Mouse (Mus musculus) MEL (cell line): ENCODE measurements around the gene Gtdc1. TPM values are rescaled to one million over a fixed set of nuclear protein-coding genes. Genes with fewer than 3 reads are reported as not detected.

Experiments used
- DNase-seq: peaks from one replicate; pipeline ENCODE4 v3.0.0; 2011; ENCODE audit warnings: low read depth, low spot score
- H3K27ac ChIP-seq: 2 replicates; pipeline ENCODE4 v1.5.1; 2012; ENCODE audit warnings: low read depth, mild to moderate bottlenecking, control low read depth, low read length, moderate library complexity; ENCODE audit not compliant: control insufficient read depth
- H3K27me3 ChIP-seq, 2 experiments: fragments of 150-350 bp in 1 of 2; sonication (generic) in 1 of 2; 2 replicates each; pipeline ENCODE4 v1.6.1; 2012; ENCODE audit warnings: low read length in 2 of 2, mild to moderate bottlenecking in 2 of 2, improper control_type of control experiment in 1 of 2, moderate library complexity in 1 of 2; ENCODE audit not compliant: insufficient read depth in 2 of 2, control insufficient read depth in 1 of 2
- H3K36me3 ChIP-seq, 2 experiments: 2 replicates each; pipeline ENCODE4 v1.6.1; 2012 to 2014; ENCODE audit warnings: low read length in 2 of 2, improper control_type of control experiment in 1 of 2, inconsistent platforms in 1 of 2, mild to moderate bottlenecking in 1 of 2; ENCODE audit not compliant: insufficient read depth in 2 of 2, control insufficient read depth in 1 of 2
- H3K4me1 ChIP-seq, 2 experiments: fragments of 150-350 bp in 1 of 2; sonication (generic) in 1 of 2; 2 replicates each; pipeline ENCODE4 v1.6.1; 2012; ENCODE audit warnings: low read length in 2 of 2, improper control_type of control experiment in 1 of 2, mild to moderate bottlenecking in 1 of 2; ENCODE audit not compliant: insufficient read depth in 2 of 2, control insufficient read depth in 1 of 2
- H3K4me3 ChIP-seq, 2 experiments: fragments of 150-350 bp in 1 of 2; sonication (generic) in 1 of 2; 2 replicates each; pipeline ENCODE4 v1.5.1; 2012; ENCODE audit warnings: low read depth in 2 of 2, low read length in 2 of 2, mild to moderate bottlenecking in 2 of 2, moderate library complexity in 2 of 2, control low read depth in 1 of 2, improper control_type of control experiment in 1 of 2; ENCODE audit not compliant: control insufficient read depth in 1 of 2, insufficient read depth in 1 of 2
- H3K79me2 ChIP-seq: 2 replicates; pipeline ENCODE4 v1.6.1; 2012; ENCODE audit warnings: mild to moderate bottlenecking, low read length, moderate library complexity; ENCODE audit not compliant: control insufficient read depth, poor library complexity, insufficient read depth
- H3K9ac ChIP-seq: 2 replicates; pipeline ENCODE4 v1.6.1; 2012; ENCODE audit warnings: low read depth, mild to moderate bottlenecking, control low read depth, low read length, moderate library complexity; ENCODE audit not compliant: control insufficient read depth, poor library complexity, severe bottlenecking
- H3K9me3 ChIP-seq: fragments of 150-350 bp; sonication (generic); replicated peaks from 2 replicates; pipeline ENCODE4 v1.6.1; 2012; ENCODE audit warnings: mild to moderate bottlenecking, low read length, improper control_type of control experiment, moderate library complexity; ENCODE audit not compliant: insufficient read depth
- BHLHE40 ChIP-seq: IDR thresholded peaks from 2 replicates; pipeline ENCODE4 v1.6.1; 2012; ENCODE audit warnings: low read depth, mild to moderate bottlenecking, inconsistent platforms, low read length, improper control_type of control experiment, borderline replicate concordance
- CTCF ChIP-seq, 3 experiments: IDR thresholded peaks in 2 of 3; conservative IDR thresholded peaks in 1 of 3; 2 replicates each; pipeline ENCODE4 v1.5.1; 2011 to 2012; ENCODE audit warnings: low read length in 3 of 3, low read depth in 2 of 3, mild to moderate bottlenecking in 2 of 3, improper control_type of control experiment in 1 of 3, inconsistent platforms in 1 of 3, mixed read lengths in 1 of 3, moderate library complexity in 1 of 3; ENCODE audit not compliant: control insufficient read depth in 1 of 3, insufficient read depth in 1 of 3, poor library complexity in 1 of 3, severe bottlenecking in 1 of 3
- E2F4 ChIP-seq: IDR thresholded peaks from 2 replicates; pipeline ENCODE4 v1.6.1; 2011; ENCODE audit warnings: low read depth, low read length, improper control_type of control experiment, borderline replicate concordance
- ETS1 ChIP-seq: IDR thresholded peaks from 2 replicates; pipeline ENCODE4 v1.6.1; 2012; ENCODE audit warnings: low read depth, mild to moderate bottlenecking, inconsistent platforms, low read length, improper control_type of control experiment, moderate library complexity
- GATA1 ChIP-seq: IDR thresholded peaks from 2 replicates; pipeline ENCODE4 v1.6.1; 2011; ENCODE audit warnings: low read depth, low read length, improper control_type of control experiment
- JUND ChIP-seq: IDR thresholded peaks from 2 replicates; pipeline ENCODE4 v1.6.1; 2011; ENCODE audit warnings: low read depth, mild to moderate bottlenecking, improper control_type of control experiment, low read length
- MAFK ChIP-seq: IDR thresholded peaks from 2 replicates; pipeline ENCODE4 v1.6.1; 2011; ENCODE audit warnings: low read depth, mild to moderate bottlenecking, low read length, improper control_type of control experiment, borderline replicate concordance
- MAZ ChIP-seq: IDR thresholded peaks from 2 replicates; pipeline ENCODE4 v1.6.1; 2012; ENCODE audit warnings: low read depth, mild to moderate bottlenecking, inconsistent platforms, low read length, improper control_type of control experiment
- NELFE ChIP-seq: IDR thresholded peaks from 2 replicates; pipeline ENCODE4 v1.6.1; 2011; ENCODE audit warnings: low read depth, low read length, improper control_type of control experiment
- NRF1 ChIP-seq: IDR thresholded peaks from 2 replicates; pipeline ENCODE4 v1.6.1; 2014; ENCODE audit warnings: low read depth, mild to moderate bottlenecking, inconsistent platforms, low read length, improper control_type of control experiment, moderate library complexity; ENCODE audit not compliant: poor library complexity, insufficient read depth, severe bottlenecking
- TCF12 ChIP-seq: IDR thresholded peaks from 2 replicates; pipeline ENCODE4 v1.6.1; 2014; ENCODE audit warnings: low read depth, mild to moderate bottlenecking, inconsistent platforms, low read length, improper control_type of control experiment, moderate library complexity
- USF1 ChIP-seq: IDR thresholded peaks from 2 replicates; pipeline ENCODE4 v1.6.1; 2014; ENCODE audit warnings: low read depth, mild to moderate bottlenecking, inconsistent platforms, low read length, improper control_type of control experiment, moderate library complexity
- polyA plus RNA-seq, 2 experiments: library from polyadenylated mRNA; stranded (reverse) in 1 of 2; unstranded in 1 of 2; fragments of >175 nt in 1 of 2; fragments of >200 nt in 1 of 2; gene quantifications; 2 replicates each; pipeline versions ENCODE4 v1.2.1 to v1.2.4; 2012; ENCODE audit warnings: low replicate concordance in 2 of 2, low read depth in 1 of 2; ENCODE audit not compliant: insufficient read length in 2 of 2, insufficient read depth in 1 of 2, missing spikeins in 1 of 2
- total RNA-seq: library from RNA; depleted of rRNA; stranded (reverse); fragments of 300-350 nt; gene quantifications from 2 replicates; pipeline ENCODE4 v1.2.3, GENCODE M21; 2012

Gene Gtdc1
- total and polyA plus RNA-seq, 3 experiments = 7.2 to 14.3 TPM; not detected in 1

- TF ChIP-seq GATA1 (peak; percentile 39; the same call in 1 of the 2 replicates), E2F4 (no peak), ETS1 (no peak), JUND (no peak), USF1 (no peak)
- H3K9ac ChIP-seq = no peak overlapping the region
- H3K4me1 ChIP-seq = peaks cover 21% of the 10 kb centered on the region in 2 experiments
- H3K79me2 ChIP-seq = no peaks in the 10 kb centered on the region
- DNase-seq = peak; percentile 35
- peak overlapping the region; percentile 39 for H3K27ac ChIP-seq
- no peaks in the 10 kb centered on the region for H3K9me3 ChIP-seq
- H3K36me3 ChIP-seq = peaks cover 0 to 33% of the 10 kb centered on the region in 2 experiments; a peak in 2 of 4 replicates
- no peaks in the 10 kb centered on the region for H3K27me3 ChIP-seq
- H3K4me3 ChIP-seq = no peak overlapping the region
Measured at GRCm38 (mm10) chr2:44962620-44963019, 35.2 kb upstream of the Gtdc1 start.

GRCm38 (mm10) chr2:44961192-44961591 lies 33.7 kb upstream of the Gtdc1 start:
- TF ChIP-seq MAFK (no peak), JUND (no peak), MAZ (no peak), BHLHE40 (no peak), NRF1 (no peak)
- no peaks in the 10 kb centered on the region for H3K79me2 ChIP-seq
- H3K9ac ChIP-seq = no peak overlapping the region
- DNase-seq = no peak
- H3K27ac ChIP-seq = no peak overlapping the region
- peaks cover 13 to 14% of the 10 kb centered on the region in 2 experiments for H3K4me1 ChIP-seq
- H3K9me3 ChIP-seq = no peaks in the 10 kb centered on the region
- no peak overlapping the region for H3K4me3 ChIP-seq
- no peaks in the 10 kb centered on the region for H3K27me3 ChIP-seq
- peaks cover 0 to 26% of the 10 kb centered on the region in 2 experiments; a peak in 2 of 4 replicates for H3K36me3 ChIP-seq

GRCm38 (mm10) chr2:44960561-44960960 lies 33.1 kb upstream of the Gtdc1 start:
- Histone ChIP-seq H3K4me1 (peaks cover 12 to 16% of the 10 kb centered on the region in 2 experiments), H3K27ac (no peak overlapping the region), H3K79me2 (no peaks in the 10 kb centered on the region), H3K4me3 (no peak overlapping the region), H3K27me3 (no peaks in the 10 kb centered on the region), H3K36me3 (peaks cover 0 to 26% of the 10 kb centered on the region in 2 experiments; a peak in 2 of 4 replicates), H3K9ac (no peak overlapping the region), H3K9me3 (no peaks in the 10 kb centered on the region)
- no peak for DNase-seq
- TF ChIP-seq CTCF (IDR thresholded peaks at IDR 0.05 in 2 of 3, conservative IDR thresholded peaks at IDR 0.05 in 1 of 3; ENCODE audit: control insufficient read depth in 1 of 3, insufficient read depth in 1 of 3, low read depth in 2 of 3, low read length in 3 of 3, poor library complexity in 1 of 3, severe bottlenecking in 1 of 3) = no peak
- no peak for TF ChIP-seq TCF12
- no peak for TF ChIP-seq NELFE
- TF ChIP-seq, all 39 proteins: peak for 0
